Mouse (Mus musculus) liver, embryonic 16.5 days (tissue): ENCODE data around the gene Ubr2. TPM values are rescaled to one million over a fixed set of nuclear protein-coding genes. Genes with fewer than 3 reads are reported as not detected.

Experiments used
- ATAC-seq: fragments of 200-750 bp; cut with Nextera tagmentation; 2 replicates; pipeline ENCODE4 v1.8.0; 2017; ENCODE audit warnings: low read depth, mild to moderate bottlenecking, moderate number of reproducible peaks, moderate library complexity
- H3K27ac ChIP-seq: fragments of 300-500 bp; sonication (generic); 2 replicates; pipeline ENCODE4 v1.5.1; 2014; ENCODE audit warnings: mild to moderate bottlenecking, low read length
- H3K27me3 ChIP-seq: fragments of 300-500 bp; sonication (generic); 2 replicates; pipeline ENCODE4 v1.6.1; 2014; ENCODE audit warnings: low read depth, low read length, mixed read lengths; ENCODE audit not compliant: control insufficient read depth, insufficient read depth
- H3K36me3 ChIP-seq: fragments of 300-500 bp; sonication (generic); 2 replicates; pipeline ENCODE4 v1.6.1; 2014; ENCODE audit warnings: mild to moderate bottlenecking; ENCODE audit not compliant: control insufficient read depth, insufficient read depth
- H3K4me1 ChIP-seq: fragments of 300-500 bp; sonication (generic); 2 replicates; pipeline ENCODE4 v1.6.1; 2014; ENCODE audit warnings: low read depth, low read length, mixed read lengths; ENCODE audit not compliant: control insufficient read depth
- H3K4me2 ChIP-seq: fragments of 300-500 bp; sonication (generic); 2 replicates; pipeline ENCODE4 v1.6.1; 2014; ENCODE audit warnings: low read depth, low read length, mixed read lengths
- H3K4me3 ChIP-seq: fragments of 300-500 bp; sonication (generic); 2 replicates; pipeline ENCODE4 v1.5.1; 2014; ENCODE audit warnings: low read depth, mild to moderate bottlenecking, low read length
- H3K9ac ChIP-seq: fragments of 300-500 bp; sonication (generic); 2 replicates; pipeline ENCODE4 v1.6.1; 2014; ENCODE audit warnings: low read depth, low read length
- H3K9me3 ChIP-seq: fragments of 300-500 bp; sonication (generic); replicated peaks from 2 replicates; pipeline ENCODE4 v1.6.1; 2016; ENCODE audit warnings: low read length; ENCODE audit not compliant: control insufficient read depth
- WGBS: fragments of 180-500 bp; shearing (Covaris S2); extraction: QIAGEN DNeasy Blood & Tissue Kit; methylation state at CpG from one replicate; pipeline ENCODE4 v1.1.7; 2014; ENCODE audit not compliant: insufficient replicate concordance; 5-methylcytosine and 5-hydroxymethylcytosine counted together
- polyA plus RNA-seq: library from polyadenylated mRNA; unstranded; fragments of >200 nt; fragmentation: Nextera tagmentation; extraction: Ambion mirVana; gene quantifications from 2 replicates; pipeline ENCODE4 v1.2.1, GENCODE M21; 2015

Gene Ubr2
- polyA plus RNA-seq, 1 experiment from 2014 or later, result 9.5 TPM

GRCm38 (mm10) chr17:47038844-47039803 lies 28.8 kb upstream of the Ubr2 start:
- Histone ChIP-seq H3K4me3 (0 out of 2 replicates have a peak overlapping the region, but pooled peaks have one; percentile 26), H3K4me2 (peak overlapping the region; percentile 46; the same call in 1 of the 2 replicates), H3K27me3 (no peaks in the 10 kb centered on the region), H3K4me1 (no peaks in the 10 kb centered on the region), H3K36me3 (no peaks in the 10 kb centered on the region), H3K9ac (no peak overlapping the region), H3K9me3 (no peaks in the 10 kb centered on the region), H3K27ac (no peak overlapping the region)
- WGBS, result 26% methylated on average over 18 of the region's 18 CpGs
- no peak for ATAC-seq

GRCm38 (mm10) chr17:47034536-47034935 lies 24.2 kb upstream of the Ubr2 start:
- no peaks in the 10 kb centered on the region for H3K9me3 ChIP-seq
- H3K27ac ChIP-seq, result no peak overlapping the region
- no peaks in the 10 kb centered on the region for H3K4me1 ChIP-seq
- H3K9ac ChIP-seq, result no peak overlapping the region
- H3K4me2 ChIP-seq, result no peak overlapping the region
- ATAC-seq, result no peak
- H3K36me3 ChIP-seq, result no peaks in the 10 kb centered on the region
- H3K4me3 ChIP-seq, result no peak overlapping the region
- no peaks in the 10 kb centered on the region for H3K27me3 ChIP-seq

- H3K36me3 ChIP-seq, result no peaks in the 10 kb centered on the region
- H3K4me1 ChIP-seq, result no peaks in the 10 kb centered on the region
- H3K9ac ChIP-seq, result no peak overlapping the region
- 0% methylated on average over 4 of the region's 4 CpGs for WGBS
- no peak for ATAC-seq
- no peak overlapping the region for H3K4me3 ChIP-seq
- no peak overlapping the region for H3K27ac ChIP-seq
- no peaks in the 10 kb centered on the region for H3K9me3 ChIP-seq
- no peak overlapping the region for H3K4me2 ChIP-seq
- H3K27me3 ChIP-seq, result no peaks in the 10 kb centered on the region
Observed at GRCm38 (mm10) chr17:47033643-47034042, 23.3 kb upstream of the Ubr2 start.

GRCm38 (mm10) chr17:47024805-47025204 lies 14.4 kb upstream of the Ubr2 start:
- H3K27ac ChIP-seq, result no peak overlapping the region
- no peaks in the 10 kb centered on the region for H3K4me1 ChIP-seq
- no peaks in the 10 kb centered on the region; the same call in 1 of the 2 replicates for H3K27me3 ChIP-seq
- 47% methylated on average over 1 of the region's 1 CpGs for WGBS
- H3K36me3 ChIP-seq, result no peaks in the 10 kb centered on the region
- no peak overlapping the region for H3K4me2 ChIP-seq
- H3K9me3 ChIP-seq, result no peaks in the 10 kb centered on the region
- no peak overlapping the region for H3K9ac ChIP-seq
- no peak overlapping the region for H3K4me3 ChIP-seq
- no peak for ATAC-seq

- Histone ChIP-seq H3K4me2 (no peak overlapping the region), H3K4me1 (no peaks in the 10 kb centered on the region), H3K36me3 (no peaks in the 10 kb centered on the region), H3K27me3 (no peaks in the 10 kb centered on the region; the same call in 1 of the 2 replicates), H3K9ac (no peak overlapping the region), H3K27ac (no peak overlapping the region), H3K9me3 (no peaks in the 10 kb centered on the region), H3K4me3 (no peak overlapping the region)
- no peak for ATAC-seq
- 51% methylated on average over 1 of the region's 1 CpGs for WGBS
Observed at GRCm38 (mm10) chr17:47023369-47023768, 13.0 kb upstream of the Ubr2 start.

- Histone ChIP-seq H3K36me3 (no peaks in the 10 kb centered on the region; the same call in 1 of the 2 replicates), H3K27me3 (no peaks in the 10 kb centered on the region; the same call in 1 of the 2 replicates), H3K27ac (no peak overlapping the region), H3K4me1 (peaks cover 12% of the 10 kb centered on the region), H3K9ac (no peak overlapping the region), H3K4me2 (no peak overlapping the region), H3K4me3 (no peak overlapping the region), H3K9me3 (no peaks in the 10 kb centered on the region)
- ATAC-seq, result no peak
- WGBS, result 38% methylated on average over 11 of the region's 11 CpGs
Observed at GRCm38 (mm10) chr17:47012896-47013295, 2.5 kb upstream of the Ubr2 start.

GRCm38 (mm10) chr17:47011661-47012043 lies 1.3 kb upstream of the Ubr2 start:
- Histone ChIP-seq H3K4me3 (no peak overlapping the region), H3K4me1 (peaks cover 15% of the 10 kb centered on the region), H3K36me3 (no peaks in the 10 kb centered on the region; the same call in 1 of the 2 replicates), H3K4me2 (no peak overlapping the region), H3K9me3 (no peaks in the 10 kb centered on the region), H3K27me3 (no peaks in the 10 kb centered on the region; the same call in 1 of the 2 replicates), H3K27ac (no peak overlapping the region), H3K9ac (no peak overlapping the region)
- ATAC-seq, result no peak
- WGBS, result 89% methylated on average over 1 of the region's 1 CpGs

- H3K4me1 ChIP-seq, result peaks cover 22% of the 10 kb centered on the region
- H3K9ac ChIP-seq, result peak overlapping the region; percentile 98
- no peaks in the 10 kb centered on the region; the same call in 1 of the 2 replicates for H3K27me3 ChIP-seq
- 11% methylated on average over 25 of the region's 25 CpGs for WGBS
- H3K9me3 ChIP-seq, result no peaks in the 10 kb centered on the region
- H3K36me3 ChIP-seq, result no peaks in the 10 kb centered on the region; the same call in 1 of the 2 replicates
- H3K27ac ChIP-seq, result peak overlapping the region; percentile 96
- peak; percentile 51; the same call in 1 of the 2 replicates for ATAC-seq
- H3K4me3 ChIP-seq, result peak overlapping the region; percentile 99
- H3K4me2 ChIP-seq, result peak overlapping the region; percentile 70
Observed at GRCm38 (mm10) chr17:47010722-47011660, 635 bp upstream of the Ubr2 start.
